Mouse (Mus musculus): ENCODE results near the gene Anapc5. TPM values are rescaled to one million over a fixed set of nuclear protein-coding genes. Genes with fewer than 3 reads are reported as not detected.

Anapc5 gene
- polyA plus RNA-seq, 1 experiment from 2014 or later = 439 TPM

DNA sequence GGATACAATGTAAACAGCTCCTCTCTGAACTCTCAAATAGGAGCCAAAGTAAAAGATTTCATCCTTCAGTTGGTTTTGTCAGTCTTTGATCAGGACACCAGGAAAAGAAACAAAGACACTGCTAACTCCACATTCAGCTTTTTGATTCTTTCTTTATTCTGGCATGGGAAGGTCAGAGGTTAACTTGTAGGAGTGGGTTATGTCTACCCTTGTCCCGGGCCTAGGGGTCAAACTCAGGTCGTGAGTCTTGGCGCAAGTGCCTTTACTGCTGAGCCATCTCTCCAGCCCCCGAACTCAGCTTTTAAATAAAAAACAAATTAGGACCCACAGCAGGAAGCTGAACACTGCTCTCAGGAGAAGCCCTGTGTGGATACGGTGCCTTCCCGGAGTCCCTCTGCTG, 65.0 kb downstream of the Anapc5 start:
- WGBS = 57% methylated on average over 6 of the region's 6 CpGs
- H3K4me3 ChIP-seq (replicated peaks) = no peak overlapping the region

GRCm38 (mm10) chr5:122755620-122756019, 65.5 kb downstream of the Anapc5 start:
- Histone ChIP-seq H3K4me1 (peaks cover under 1% of the 10 kb centered on the region; the same call in 1 of the 2 replicates), H3K27me3 (no peaks in the 10 kb centered on the region), H3K9me3 (replicated peaks) (no peaks in the 10 kb centered on the region), H3K4me3 (replicated peaks) (no peak overlapping the region), H3K27ac (no peak overlapping the region), H3K9ac (no peak overlapping the region), H3K4me2 (no peak overlapping the region), H3K36me3 (peaks cover 73% of the 10 kb centered on the region)
- no peak for ATAC-seq (replicated peaks; ENCODE audit: low FRiP score)
- WGBS = 96% methylated on average over 4 of the region's 4 CpGs

More for the DNA sequence above, 65.0 kb downstream of the Anapc5 start:
- H3K27ac ChIP-seq = no peak overlapping the region
- no peaks in the 10 kb centered on the region for H3K9me3 ChIP-seq (replicated peaks)
- H3K4me1 ChIP-seq = peaks cover 6% of the 10 kb centered on the region; the same call in 1 of the 2 replicates
- H3K27me3 ChIP-seq = no peaks in the 10 kb centered on the region
- no peak overlapping the region for H3K4me2 ChIP-seq
- H3K9ac ChIP-seq = no peak overlapping the region
- H3K36me3 ChIP-seq = peaks cover 73% of the 10 kb centered on the region
- ATAC-seq (replicated peaks; ENCODE audit: low FRiP score) = no peak

GRCm38 (mm10) chr5:122754477-122754876, 66.7 kb downstream of the Anapc5 start:
- ATAC-seq (replicated peaks; ENCODE audit: low FRiP score) = no peak
- 62% methylated on average over 16 of the region's 16 CpGs for WGBS
- no peaks in the 10 kb centered on the region for H3K27me3 ChIP-seq

GRCm38 (mm10) chr5:122747950-122748349, 73.2 kb downstream of the Anapc5 start:
- WGBS = 73% methylated on average over 7 of the region's 7 CpGs
- H3K27ac ChIP-seq = no peak overlapping the region
- no peak overlapping the region for H3K4me3 ChIP-seq (replicated peaks)
- H3K9me3 ChIP-seq (replicated peaks) = no peaks in the 10 kb centered on the region
- no peak for ATAC-seq (replicated peaks; ENCODE audit: low FRiP score)
- no peak overlapping the region for H3K4me2 ChIP-seq
- H3K36me3 ChIP-seq = peaks cover 63% of the 10 kb centered on the region
- H3K9ac ChIP-seq = no peak overlapping the region
- H3K27me3 ChIP-seq = no peaks in the 10 kb centered on the region
- 0 out of 2 replicates have a peak, but pooled peaks cover 7% of the 10 kb centered on the region for H3K4me1 ChIP-seq

More at GRCm38 (mm10) chr5:122754477-122754876, 66.7 kb downstream of the Anapc5 start:
- Histone ChIP-seq H3K4me2 (no peak overlapping the region), H3K4me3 (replicated peaks) (no peak overlapping the region), H3K4me1 (no peaks in the 10 kb centered on the region), H3K9me3 (replicated peaks) (no peaks in the 10 kb centered on the region), H3K27ac (no peak overlapping the region), H3K36me3 (peaks cover 76% of the 10 kb centered on the region), H3K9ac (no peak overlapping the region)

DNA sequence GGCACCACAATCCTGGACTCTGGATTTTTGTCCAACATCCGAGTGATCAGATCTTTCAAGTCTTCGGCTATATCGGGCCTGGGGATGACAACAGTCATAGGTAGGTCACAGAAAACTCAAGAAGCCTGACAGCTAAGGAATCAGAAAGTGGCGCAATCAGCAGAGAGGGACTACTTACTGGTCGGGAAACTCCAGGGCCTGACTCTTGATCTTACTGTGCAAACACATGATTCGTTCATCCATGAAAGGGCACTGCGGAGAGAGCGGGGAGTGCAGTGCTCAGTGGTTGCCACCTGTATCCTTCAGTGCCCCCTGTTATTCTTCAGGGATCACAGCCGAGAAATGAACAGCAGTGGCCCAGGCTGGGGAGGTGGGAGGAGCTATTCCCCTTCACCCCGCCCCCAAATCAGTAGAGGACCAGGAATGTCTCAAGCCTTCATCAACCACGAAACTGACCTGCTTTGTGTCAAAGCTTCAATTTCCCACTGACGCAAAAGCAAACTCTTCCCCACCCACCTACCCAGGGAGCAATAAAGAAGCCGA, 77.2 kb downstream of the Anapc5 start:
- H3K4me1 ChIP-seq = 0 out of 2 replicates have a peak, but pooled peaks cover 7% of the 10 kb centered on the region
- no peak for ATAC-seq (replicated peaks; ENCODE audit: low FRiP score)

More for the DNA sequence above, 77.2 kb downstream of the Anapc5 start:
- Histone ChIP-seq H3K4me2 (no peak overlapping the region), H3K9ac (no peak overlapping the region), H3K36me3 (peaks cover 77% of the 10 kb centered on the region), H3K27ac (no peak overlapping the region), H3K9me3 (replicated peaks) (no peaks in the 10 kb centered on the region), H3K4me3 (replicated peaks) (no peak overlapping the region), H3K27me3 (no peaks in the 10 kb centered on the region)
- 72% methylated on average over 13 of the region's 13 CpGs for WGBS

Other genes with a start within 250 kb of the Anapc5 start
- 41.4 and 43.0 TPM in 2 replicates for gene Ift81, start 206.8 kb downstream of the Anapc5 start, polyA plus RNA-seq (2015; fragmentation: Nextera tagmentation; extraction: Ambion mirVana)
- gene P2rx7, start 177.4 kb downstream of the Anapc5 start, polyA plus RNA-seq (2015; fragmentation: Nextera tagmentation; extraction: Ambion mirVana) = 0.94 and 1.4 TPM in 2 replicates
- gene P2rx4, start 113.8 kb downstream of the Anapc5 start, polyA plus RNA-seq (2015; fragmentation: Nextera tagmentation; extraction: Ambion mirVana) = 20.4 and 25.6 TPM in 2 replicates
- 35.5 and 39.5 TPM in 2 replicates for gene Camkk2, start 41.9 kb downstream of the Anapc5 start, polyA plus RNA-seq (2015; fragmentation: Nextera tagmentation; extraction: Ambion mirVana)
- 32.3 and 34.2 TPM in 2 replicates for gene Rnf34, start 28.7 kb upstream of the Anapc5 start, polyA plus RNA-seq (2015; fragmentation: Nextera tagmentation; extraction: Ambion mirVana)
- gene Kdm2b, start 168.5 kb upstream of the Anapc5 start, polyA plus RNA-seq (2015; fragmentation: Nextera tagmentation; extraction: Ambion mirVana) = 92.2 and 96.8 TPM in 2 replicates
- 17.5 and 18.5 TPM in 2 replicates for gene Orai1, start 193.7 kb upstream of the Anapc5 start, polyA plus RNA-seq (2015; fragmentation: Nextera tagmentation; extraction: Ambion mirVana)
- 0.26 TPM in 1 of 2 replicates, not detected in the other for gene Morn3, start 225.7 kb upstream of the Anapc5 start, polyA plus RNA-seq (2015; fragmentation: Nextera tagmentation; extraction: Ambion mirVana)
- 15.3 and 19.2 TPM in 2 replicates for gene Tmem120b, start 247.1 kb upstream of the Anapc5 start, polyA plus RNA-seq (2015; fragmentation: Nextera tagmentation; extraction: Ambion mirVana)